Mouse (Mus musculus): ENCODE data around the gene Rtn3.
A peak's percentile ranks its signal among the peaks of the same experiment; 100 is the strongest.
"Not testable (repeated sequence)": the region's sequence is repeated elsewhere in the genome, so short reads cannot be mapped to it uniquely, and the experiment has no call there.

Rtn3 gene

GRCm38 (mm10) chr19:7482599-7483511 is at the start of gene Rtn3:
Gene Rtn3, minus strand, starts transcription at chr19:7483281.
- peak; percentile 99 for DNase-seq (ENCODE audit: low read depth, low spot score)

- no peak for DNase-seq (ENCODE audit: low read depth, low spot score)
Measured at GRCm38 (mm10) chr19:7531906-7532305, 48.8 kb upstream of the Rtn3 start.

GRCm38 (mm10) chr19:7528639-7529428 is 45.8 kb upstream of the Rtn3 start:
- DNase-seq (ENCODE audit: low read depth, low spot score), result peak; percentile 69

GRCm38 (mm10) chr19:7524879-7525278 is 41.8 kb upstream of the Rtn3 start:
- no peak for DNase-seq (ENCODE audit: low read depth, low spot score)

- no peak for DNase-seq (ENCODE audit: low read depth, low spot score)
Measured at GRCm38 (mm10) chr19:7523781-7524180, 40.7 kb upstream of the Rtn3 start.

- no peak for DNase-seq (ENCODE audit: low read depth, low spot score)
Measured at GRCm38 (mm10) chr19:7523292-7523691, 40.2 kb upstream of the Rtn3 start.

- no peak for DNase-seq (ENCODE audit: low read depth, low spot score)
Measured at GRCm38 (mm10) chr19:7522856-7523255, 39.8 kb upstream of the Rtn3 start.

GRCm38 (mm10) chr19:7521619-7522018 is 38.5 kb upstream of the Rtn3 start:
- DNase-seq (ENCODE audit: low read depth, low spot score), result no peak

- no peak for DNase-seq (ENCODE audit: low read depth, low spot score)
Measured at GRCm38 (mm10) chr19:7516437-7516836, 33.4 kb upstream of the Rtn3 start.

GRCm38 (mm10) chr19:7508026-7508425 is 24.9 kb upstream of the Rtn3 start:
- no peak for DNase-seq (ENCODE audit: low read depth, low spot score)

GRCm38 (mm10) chr19:7506321-7506720 is 23.2 kb upstream of the Rtn3 start:
- no peak for DNase-seq (ENCODE audit: low read depth, low spot score)

- DNase-seq (ENCODE audit: low read depth, low spot score), result no peak
Measured at GRCm38 (mm10) chr19:7502432-7502831, 19.4 kb upstream of the Rtn3 start.

- no peak for DNase-seq (ENCODE audit: low read depth, low spot score)
Measured at GRCm38 (mm10) chr19:7500701-7501100, 17.6 kb upstream of the Rtn3 start.

GRCm38 (mm10) chr19:7498816-7499215 is 15.7 kb upstream of the Rtn3 start:
- DNase-seq (ENCODE audit: low read depth, low spot score), result no peak

GRCm38 (mm10) chr19:7496070-7496469 is 13.0 kb upstream of the Rtn3 start:
- DNase-seq (ENCODE audit: low read depth, low spot score), result not testable (repeated sequence)

- DNase-seq (ENCODE audit: low read depth, low spot score), result no peak
Measured at GRCm38 (mm10) chr19:7495221-7496038, 12.3 kb upstream of the Rtn3 start.

GRCm38 (mm10) chr19:7494187-7495015 is 11.3 kb upstream of the Rtn3 start:
- peak; percentile 96 for DNase-seq (ENCODE audit: low read depth, low spot score)

- DNase-seq (ENCODE audit: low read depth, low spot score), result no peak
Measured at GRCm38 (mm10) chr19:7493352-7494186, 10.5 kb upstream of the Rtn3 start, which contains the start of gene Atl3. Gene Atl3, plus strand, starts transcription at chr19:7494040.

GRCm38 (mm10) chr19:7492682-7493081 is 9.6 kb upstream of the Rtn3 start:
- DNase-seq (ENCODE audit: low read depth, low spot score), result no peak

GRCm38 (mm10) chr19:7491960-7492359 is 8.9 kb upstream of the Rtn3 start:
- no peak for DNase-seq (ENCODE audit: low read depth, low spot score)
